Comparison of ENCODE assay signal across 8 mouse cellular contexts in the genomic region with DNA sequence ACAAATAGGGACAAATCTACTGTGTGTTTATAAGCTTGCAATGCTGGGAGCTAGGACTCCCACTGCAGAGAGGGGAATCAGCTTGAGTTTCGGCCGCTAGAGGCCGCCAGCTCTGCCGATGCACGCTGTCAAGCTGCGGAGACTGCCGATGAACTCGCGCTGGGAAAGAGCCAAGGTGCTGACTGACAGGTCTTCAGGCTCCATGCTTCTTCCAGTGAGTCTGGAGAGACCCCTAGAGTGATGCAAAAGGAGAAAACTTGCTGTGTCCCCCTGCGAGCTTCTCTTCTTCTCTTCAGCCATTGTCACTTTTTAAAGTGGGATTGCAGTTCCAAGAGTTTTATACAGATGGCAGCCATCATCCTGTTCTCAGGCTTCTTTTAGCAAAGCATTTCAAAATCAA. TPM values are rescaled to one million over a fixed set of nuclear protein-coding genes. Genes with fewer than 3 reads are reported as not detected.
DNase-seq lines count a peak whose midpoint lies in the region; ATAC-seq and TF ChIP-seq lines count a peak whose summit lies in the region.

No protein-coding gene starts in this region.

- peak; percentile 27 for DNase-seq in cerebellum, adult 11 months
- DNase-seq in forebrain, embryonic 14.5 days (ENCODE audit: low spot score): peak; percentile 90
- DNase-seq in heart, postnatal 10 days: peak; percentile 80 to 86
- peak; percentile 86 to 88 for DNase-seq in kidney, postnatal 4 days
- DNase-seq in stomach, postnatal 0 days (ENCODE audit: low spot score): peak; percentile 81

- no peak for TF ChIP-seq POLR2A in ES-Bruce4 (IDR thresholded peaks at IDR 0.05; ENCODE audit: insufficient read depth, low read length)

- no peaks in the 10 kb centered on the region for H3K9me3 ChIP-seq in ES-Bruce4 (replicated peaks; ENCODE audit: control insufficient read depth, insufficient read depth, low read length, poor library complexity, severe bottlenecking)
- no peaks in the 10 kb centered on the region for H3K9me3 ChIP-seq in forebrain, embryonic 14.5 days (replicated peaks; ENCODE audit: control insufficient read depth, low read length)
- H3K9me3 ChIP-seq in liver, embryonic 15.5 days (replicated peaks): no peaks in the 10 kb centered on the region
- no peaks in the 10 kb centered on the region for H3K9me3 ChIP-seq in neural tube, embryonic 13.5 days
- no peaks in the 10 kb centered on the region for H3K9me3 ChIP-seq in stomach, postnatal 0 days (ENCODE audit: control insufficient read depth, low read length)

- peaks cover 27% of the 10 kb centered on the region for H3K36me3 ChIP-seq in ES-Bruce4 (ENCODE audit: control insufficient read depth, insufficient read depth, low read length, poor library complexity, severe bottlenecking)
- peaks cover 36% of the 10 kb centered on the region for H3K36me3 ChIP-seq in forebrain, embryonic 14.5 days (ENCODE audit: control insufficient read depth, insufficient read depth, low read length)
- H3K36me3 ChIP-seq in liver, embryonic 15.5 days (replicated peaks): peaks cover 34% of the 10 kb centered on the region
- H3K36me3 ChIP-seq in neural tube, embryonic 13.5 days: peaks cover 50% of the 10 kb centered on the region
- peaks cover 18% of the 10 kb centered on the region for H3K36me3 ChIP-seq in stomach, postnatal 0 days (ENCODE audit: control insufficient read depth, insufficient read depth, low read length)

- H3K27me3 ChIP-seq in ES-Bruce4 (ENCODE audit: control insufficient read depth, insufficient read depth, low read length, poor library complexity, severe bottlenecking): no peaks in the 10 kb centered on the region
- H3K27me3 ChIP-seq in forebrain, embryonic 14.5 days (replicated peaks; ENCODE audit: control insufficient read depth, insufficient read depth, low read length): no peaks in the 10 kb centered on the region
- no peaks in the 10 kb centered on the region for H3K27me3 ChIP-seq in liver, embryonic 15.5 days
- peaks cover 3% of the 10 kb centered on the region; the same call in 1 of the 2 replicates for H3K27me3 ChIP-seq in neural tube, embryonic 13.5 days
- H3K27me3 ChIP-seq in stomach, postnatal 0 days (ENCODE audit: control insufficient read depth, insufficient read depth, low read length): no peaks in the 10 kb centered on the region

- TF ChIP-seq CTCF in ES-Bruce4 (IDR thresholded peaks at IDR 0.05; ENCODE audit: low read depth, low read length): peak; percentile 96
- peak; percentile 91 for TF ChIP-seq CTCF in stomach, postnatal 0 days (IDR thresholded peaks at IDR 0.05; ENCODE audit: low read depth)

- WGBS in forebrain, embryonic 14.5 days: 3% methylated on average over 10 of the region's 10 CpGs
- WGBS in liver, embryonic 15.5 days (ENCODE audit: insufficient replicate concordance): 2% methylated on average over 10 of the region's 10 CpGs
- WGBS in neural tube, embryonic 13.5 days: 5% methylated on average over 10 of the region's 10 CpGs
- WGBS in stomach, postnatal 0 days: 5% methylated on average over 10 of the region's 10 CpGs

- intact Hi-C loops in heart, postnatal 10 days (cut with DNase I): loop anchor here (2.0 kb wide), 1 partner anchor 283 kb away; no protein-coding TSS in a partner anchor

- no peaks in the 10 kb centered on the region for H3K4me1 ChIP-seq in ES-Bruce4 (ENCODE audit: control insufficient read depth, insufficient read depth, low read length)
- no peaks in the 10 kb centered on the region for H3K4me1 ChIP-seq in forebrain, embryonic 14.5 days (ENCODE audit: control insufficient read depth, insufficient read depth, low read length)
- H3K4me1 ChIP-seq in liver, embryonic 15.5 days (replicated peaks): peaks cover 8% of the 10 kb centered on the region; the same call in 1 of the 2 replicates
- H3K4me1 ChIP-seq in neural tube, embryonic 13.5 days (replicated peaks): no peaks in the 10 kb centered on the region
- no peaks in the 10 kb centered on the region for H3K4me1 ChIP-seq in stomach, postnatal 0 days (replicated peaks; ENCODE audit: control insufficient read depth, insufficient read depth)

- 0 out of 2 replicates have a peak, but pooled peaks have one; percentile 43 for TF ChIP-seq EP300 in ES-Bruce4 (IDR thresholded peaks at IDR 0.05; ENCODE audit: insufficient read depth, low read depth, low read length)
- no peak for TF ChIP-seq EP300 in stomach, postnatal 0 days (optimal IDR thresholded peaks at IDR 0.05)

- peak; percentile 50; the same call in 1 of the 2 replicates for ATAC-seq in forebrain, embryonic 14.5 days
- no peak for ATAC-seq in liver, embryonic 15.5 days (ENCODE audit: insufficient read depth)
- peak; percentile 61; the same call in 1 of the 2 replicates for ATAC-seq in neural tube, embryonic 13.5 days (ENCODE audit: low read depth)
- ATAC-seq in stomach, postnatal 0 days (ENCODE audit: low FRiP score, low TSS enrichment): peak; percentile 39; the same call in 1 of the 2 replicates

- H3K9ac ChIP-seq in ES-Bruce4 (ENCODE audit: low read depth, poor library complexity, severe bottlenecking): no peak overlapping the region
- no peak overlapping the region for H3K9ac ChIP-seq in forebrain, embryonic 14.5 days (ENCODE audit: low read length)
- no peak overlapping the region for H3K9ac ChIP-seq in liver, embryonic 15.5 days
- peak overlapping the region; percentile 28; the same call in 1 of the 2 replicates for H3K9ac ChIP-seq in neural tube, embryonic 13.5 days
- H3K9ac ChIP-seq in stomach, postnatal 0 days (ENCODE audit: low read length): no peak overlapping the region

- H3K27ac ChIP-seq in ES-Bruce4 (ENCODE audit: insufficient read depth, low read length): peak overlapping the region; percentile 68
- no peak overlapping the region for H3K27ac ChIP-seq in forebrain, embryonic 14.5 days (ENCODE audit: low read depth, low read length)
- H3K27ac ChIP-seq in liver, embryonic 15.5 days (replicated peaks): no peak overlapping the region
- no peak overlapping the region for H3K27ac ChIP-seq in neural tube, embryonic 13.5 days (replicated peaks)
- no peak overlapping the region for H3K27ac ChIP-seq in stomach, postnatal 0 days (replicated peaks)

- H3K4me3 ChIP-seq in ES-Bruce4 (ENCODE audit: low read depth, low read length): no peak overlapping the region
- no peak overlapping the region for H3K4me3 ChIP-seq in forebrain, embryonic 14.5 days (ENCODE audit: low read depth, low read length)
- H3K4me3 ChIP-seq in liver, embryonic 15.5 days (replicated peaks): no peak overlapping the region
- H3K4me3 ChIP-seq in neural tube, embryonic 13.5 days: no peak overlapping the region; the same call in 1 of the 2 replicates
- H3K4me3 ChIP-seq in stomach, postnatal 0 days (ENCODE audit: low read depth, low read length): no peak overlapping the region

- peak overlapping the region; percentile 36 for H3K4me2 ChIP-seq in forebrain, embryonic 14.5 days (ENCODE audit: low read length)
- peak overlapping the region; percentile 45 for H3K4me2 ChIP-seq in liver, embryonic 15.5 days
- H3K4me2 ChIP-seq in neural tube, embryonic 13.5 days: peak overlapping the region; percentile 50
- peak overlapping the region; percentile 48 for H3K4me2 ChIP-seq in stomach, postnatal 0 days (replicated peaks; ENCODE audit: low read depth)

RNA-seq across cellular contexts. Expression of a gene that starts 6.4 kb away (rescaled TPM):
- 471 and 519 TPM in 2 replicates for polyA plus RNA-seq in ES-Bruce4 (2011; ENCODE audit: insufficient read depth, insufficient read length, low read depth, missing spikeins)
- polyA plus RNA-seq in forebrain, embryonic 14.5 days (2014; fragmentation: Nextera tagmentation; extraction: Ambion mirVana): 8.4 and 10.5 TPM in 2 replicates
- total RNA-seq in heart, postnatal 10 days (2021): 1 to 10 TPM; 4.6 to 5.4 TPM
- 46.9 and 49.9 TPM in 2 replicates for polyA plus RNA-seq in liver, embryonic 15.5 days (2015; fragmentation: Nextera tagmentation; extraction: Ambion mirVana)
- polyA plus RNA-seq in neural tube, embryonic 13.5 days (2015; fragmentation: Nextera tagmentation; extraction: Ambion mirVana): 4.2 and 4.9 TPM in 2 replicates
- polyA plus RNA-seq in stomach, postnatal 0 days (2015; fragmentation: Nextera tagmentation; extraction: Ambion mirVana): 5.3 and 5.4 TPM in 2 replicates

RNA-seq across cellular contexts. Expression of a gene that starts 31.0 kb away (rescaled TPM):
- polyA plus RNA-seq in ES-Bruce4 (2011; ENCODE audit: insufficient read depth, insufficient read length, low read depth, missing spikeins): 62.6 and 69.4 TPM in 2 replicates
- 39.9 and 42.6 TPM in 2 replicates for polyA plus RNA-seq in forebrain, embryonic 14.5 days (2014; fragmentation: Nextera tagmentation; extraction: Ambion mirVana)
- total RNA-seq in heart, postnatal 10 days (2021): 10 to 100 TPM; 25.6 to 27.1 TPM
- 15.5 and 16.6 TPM in 2 replicates for polyA plus RNA-seq in liver, embryonic 15.5 days (2015; fragmentation: Nextera tagmentation; extraction: Ambion mirVana)
- polyA plus RNA-seq in neural tube, embryonic 13.5 days (2015; fragmentation: Nextera tagmentation; extraction: Ambion mirVana): 41.3 and 43.2 TPM in 2 replicates
- 32.3 and 34.3 TPM in 2 replicates for polyA plus RNA-seq in stomach, postnatal 0 days (2015; fragmentation: Nextera tagmentation; extraction: Ambion mirVana)

RNA-seq across cellular contexts. Expression of a gene that starts 39.5 kb away (rescaled TPM):
- polyA plus RNA-seq in ES-Bruce4 (2011; ENCODE audit: insufficient read depth, insufficient read length, low read depth, missing spikeins): 34.9 and 36.3 TPM in 2 replicates
- polyA plus RNA-seq in forebrain, embryonic 14.5 days (2014; fragmentation: Nextera tagmentation; extraction: Ambion mirVana): 0.22 TPM in 1 of 2 replicates, not detected in the other
- not detected for total RNA-seq in heart, postnatal 10 days (2021)
- not detected in 2 replicates for polyA plus RNA-seq in liver, embryonic 15.5 days (2015; fragmentation: Nextera tagmentation; extraction: Ambion mirVana)
- polyA plus RNA-seq in neural tube, embryonic 13.5 days (2015; fragmentation: Nextera tagmentation; extraction: Ambion mirVana): not detected in 2 replicates
- polyA plus RNA-seq in stomach, postnatal 0 days (2015; fragmentation: Nextera tagmentation; extraction: Ambion mirVana): 0.16 TPM in 1 of 2 replicates, not detected in the other

Comparison
In these comparisons a context has a peak if more than half of its experiments do, and no peak if none do; other contexts are left out.
1. DNase-seq: peak in every context shown above with its lines; median percentile 90 in forebrain, embryonic 14.5 days; 87 in kidney, postnatal 4 days; 83 in heart, postnatal 10 days; 81 in stomach, postnatal 0 days; 27 in cerebellum, adult 11 months.
2. RNA of a gene that starts 39.5 kb away (polyA plus RNA-seq): 34.9 to 36.3 TPM in ES-Bruce4; 0.22 TPM in forebrain, embryonic 14.5 days, 0.16 TPM in stomach, postnatal 0 days, not detected in liver, embryonic 15.5 days and not detected in neural tube, embryonic 13.5 days; every median in the first group is over 10 times any median in the second.
3. Peak in every context shown above with its lines, with median percentiles within 50 percentile points of each other: H3K4me2 ChIP-seq.